Mouse (Mus musculus) telencephalon, adult 2 months (tissue): ENCODE measurements around the gene Gm39566.
"Not testable (repeated sequence)": the region's sequence is repeated elsewhere in the genome, so short reads cannot be mapped to it uniquely, and the experiment has no call there.

ENCODE experiments used
- DNase-seq: peaks from one replicate; pipeline ENCODE4 v3.0.0-alpha.2; 2011; ENCODE audit warnings: low read depth, low spot score

The Gm39566 gene

GRCm38 (mm10) chr11:69815155-69815554 lies at the start of gene Gm39566:
TSS of gene Gm39566 (minus strand) at chr11:69815298.
- DNase-seq = no peak

- no peak for DNase-seq
These were observed 49.2 kb upstream of the Gm39566 start for GRCm38 (mm10) chr11:69864138-69864860.

- DNase-seq = not testable (repeated sequence)
These were observed 48.6 kb upstream of the Gm39566 start for GRCm38 (mm10) chr11:69863729-69864128.

GRCm38 (mm10) chr11:69858113-69858998 lies 43.3 kb upstream of the Gm39566 start, which contains the start of gene Tnk1:
TSS of gene Tnk1 (minus strand) at chr11:69858730.
- DNase-seq = no peak

GRCm38 (mm10) chr11:69855347-69855746 lies 40.2 kb upstream of the Gm39566 start:
- no peak for DNase-seq

- no peak for DNase-seq
These were observed 39.6 kb upstream of the Gm39566 start for GRCm38 (mm10) chr11:69854680-69855079.

GRCm38 (mm10) chr11:69853994-69854393 lies 38.9 kb upstream of the Gm39566 start:
- no peak for DNase-seq

GRCm38 (mm10) chr11:69850754-69851153 lies 35.7 kb upstream of the Gm39566 start:
- DNase-seq = no peak

GRCm38 (mm10) chr11:69849884-69850283 lies 34.8 kb upstream of the Gm39566 start:
- DNase-seq = no peak

GRCm38 (mm10) chr11:69849128-69849527 lies 34.0 kb upstream of the Gm39566 start:
- no peak for DNase-seq

GRCm38 (mm10) chr11:69848021-69848420 lies 32.9 kb upstream of the Gm39566 start:
- no peak for DNase-seq

GRCm38 (mm10) chr11:69846738-69847688 lies 31.9 kb upstream of the Gm39566 start:
- DNase-seq = no peak

GRCm38 (mm10) chr11:69846198-69846680 lies 31.1 kb upstream of the Gm39566 start, which contains the start of gene Plscr3:
TSS of gene Plscr3 (plus strand) at chr11:69846376.
- peak; percentile 60 for DNase-seq

GRCm38 (mm10) chr11:69838714-69839104 lies 23.6 kb upstream of the Gm39566 start:
- DNase-seq = no peak

GRCm38 (mm10) chr11:69837952-69838713 lies 23.0 kb upstream of the Gm39566 start, which contains the start of gene Tmem256:
TSS of gene Tmem256 (plus strand) at chr11:69838514.
- DNase-seq = peak; percentile 99

- DNase-seq = no peak
These were observed 22.5 kb upstream of the Gm39566 start, which contains the start of gene Nlgn2 for GRCm38 (mm10) chr11:69837604-69837951. TSS of gene Nlgn2 (minus strand) at chr11:69837784.

- DNase-seq = no peak
These were observed 21.8 kb upstream of the Gm39566 start for GRCm38 (mm10) chr11:69836703-69837576.

- no peak for DNase-seq
These were observed 20.9 kb upstream of the Gm39566 start for GRCm38 (mm10) chr11:69835966-69836335.

GRCm38 (mm10) chr11:69835326-69835965 lies 20.3 kb upstream of the Gm39566 start:
- no peak for DNase-seq
